Mouse (Mus musculus): Measurements from ENCODE around the gene Olfr1344.

GRCm38 (mm10) chr7:6430342-6430741 is 8.1 kb upstream of the Olfr1344 start:
- TF ChIP-seq CTCF (IDR thresholded peaks at IDR 0.05; ENCODE audit: extremely low read depth, insufficient read depth, insufficient read length, insufficient replicate concordance) (peak; percentile 51; the same call in 1 of the 2 replicates), POLR2A (IDR thresholded peaks at IDR 0.05; ENCODE audit: low read depth, low read length) (no peak)

All from spleen, adult 2 months (tissue).